Comparison of ENCODE assay signal across 17 mouse cellular contexts in genomic region chr3:53413959-53414358, GRCm38 (mm10). TPM values are rescaled to one million over a fixed set of nuclear protein-coding genes. Genes with fewer than 3 reads are reported as not detected.
A peak's percentile ranks its signal among the peaks of the same experiment; 100 is the strongest.
DNase-seq lines count a peak whose midpoint lies in the region; ATAC-seq and TF ChIP-seq lines count a peak whose summit lies in the region.
"Had no signal": no experiment of that assay in that cellular context is flagged by ENCODE, and none has a peak within 500 bp of the region (broad histone marks: within the 10 kb centered on the region; RNA-seq: fewer than 3 reads in every experiment).

No protein-coding gene starts in this region.

- DNase-seq in heart, postnatal 0 days (ENCODE audit: low spot score): peak; percentile 15
- DNase-seq in heart, adult 9 months (ENCODE audit: low spot score in 2 of 2): no peak
- DNase-seq in liver, adult 2 months (ENCODE audit: extremely low read depth, low read depth, low spot score): peak; percentile 15
- DNase-seq in adipocyte (ENCODE audit: low spot score): peak; percentile 40
- DNase-seq in lung, postnatal 14 days: peak; percentile 6
- no peak for DNase-seq in cerebellum, postnatal 36 days
- DNase-seq in urinary bladder, adult 2 months (ENCODE audit: low spot score): no peak
- DNase-seq: adrenal gland, adult 8-10 months; cerebellum, adult 9-11 months; gastrocnemius, postnatal 25 days; right cerebral cortex, postnatal 25 days had no signal

- H3K36me3 ChIP-seq in heart, postnatal 0 days (replicated peaks; ENCODE audit: control insufficient read depth, insufficient read depth, low read length): no peaks in the 10 kb centered on the region
- H3K36me3 ChIP-seq in liver, adult 2 months (ENCODE audit: control insufficient read depth, insufficient read depth, low read length): no peaks in the 10 kb centered on the region
- no peaks in the 10 kb centered on the region for H3K36me3 ChIP-seq in liver, embryonic 12.5 days
- H3K36me3 ChIP-seq: neural tube, embryonic 12.5 days had no signal

- TF ChIP-seq POLR2A in liver, adult 2 months (IDR thresholded peaks at IDR 0.05; ENCODE audit: extremely low read depth, insufficient read depth, low read length): no peak

- no peaks in the 10 kb centered on the region for H3K9me3 ChIP-seq in heart, postnatal 0 days (replicated peaks; ENCODE audit: control insufficient read depth, low read length)
- H3K9me3 ChIP-seq in liver, embryonic 12.5 days (replicated peaks): no peaks in the 10 kb centered on the region
- H3K9me3 ChIP-seq: neural tube, embryonic 12.5 days had no signal

- H3K79me2 ChIP-seq in liver, adult 2 months (ENCODE audit: control insufficient read depth, insufficient read depth, low read length): no peaks in the 10 kb centered on the region

- ATAC-seq in heart, postnatal 0 days (ENCODE audit: insufficient read depth, low read depth): no peak; the same call in 1 of the 2 replicates
- ATAC-seq in liver, embryonic 12.5 days: no peak
- ATAC-seq: forebrain, embryonic 16.5 days; inflammation-experienced regulatory T-cells, adult 6 months had no signal

- H3K4me3 ChIP-seq in heart, postnatal 0 days (ENCODE audit: low read depth, low read length): no peak overlapping the region
- H3K4me3 ChIP-seq in liver, adult 2 months (ENCODE audit: insufficient read depth, low read depth, low read length): no peak overlapping the region
- H3K4me3 ChIP-seq in liver, embryonic 12.5 days: no peak overlapping the region
- H3K4me3 ChIP-seq: erythroblast, embryonic 14.5 days; neural tube, embryonic 12.5 days had no signal

- no peak overlapping the region for H3K9ac ChIP-seq in heart, postnatal 0 days (replicated peaks; ENCODE audit: low read depth, low read length)
- H3K9ac ChIP-seq in liver, adult 2 months (ENCODE audit: low read depth, low read length): no peak overlapping the region
- H3K9ac ChIP-seq in liver, embryonic 12.5 days: no peak overlapping the region
- H3K9ac ChIP-seq: liver, embryonic 14.5 days; neural tube, embryonic 12.5 days had no signal

- no peak for TF ChIP-seq EP300 in heart, postnatal 0 days (IDR thresholded peaks at IDR 0.05; ENCODE audit: low read depth)

- H3K4me2 ChIP-seq in heart, postnatal 0 days (ENCODE audit: low read depth, low read length): no peak overlapping the region
- no peak overlapping the region for H3K4me2 ChIP-seq in liver, embryonic 12.5 days
- H3K4me2 ChIP-seq: neural tube, embryonic 12.5 days had no signal

- no peak overlapping the region for H3K27ac ChIP-seq in heart, postnatal 0 days (ENCODE audit: low read depth)
- no peak overlapping the region for H3K27ac ChIP-seq in liver, adult 2 months (replicated peaks; ENCODE audit: insufficient read depth, low read depth, low read length)
- H3K27ac ChIP-seq in liver, embryonic 12.5 days: no peak overlapping the region
- H3K27ac ChIP-seq: liver, embryonic 14.5 days; neural tube, embryonic 12.5 days had no signal

- peaks cover 11% of the 10 kb centered on the region for H3K4me1 ChIP-seq in heart, postnatal 0 days (ENCODE audit: control insufficient read depth, insufficient read depth)
- no peaks in the 10 kb centered on the region for H3K4me1 ChIP-seq in liver, adult 2 months (ENCODE audit: control insufficient read depth, insufficient read depth, low read length)
- no peaks in the 10 kb centered on the region for H3K4me1 ChIP-seq in liver, embryonic 12.5 days

- 22% methylated on average over 3 of the region's 3 CpGs for WGBS in heart, postnatal 0 days
- WGBS in liver, adult 2 months: 29% methylated on average over 3 of the region's 3 CpGs
- 52% methylated on average over 3 of the region's 3 CpGs for WGBS in liver, embryonic 12.5 days (ENCODE audit: insufficient replicate concordance)

- no peak for TF ChIP-seq CTCF in heart, postnatal 0 days (IDR thresholded peaks at IDR 0.05; ENCODE audit: low read depth)
- no peak for TF ChIP-seq CTCF in liver, adult 2 months (IDR thresholded peaks at IDR 0.05; ENCODE audit: low read depth, low read length)

- H3K27me3 ChIP-seq in heart, postnatal 0 days (ENCODE audit: control insufficient read depth, insufficient read depth, low read length): no peaks in the 10 kb centered on the region
- no peaks in the 10 kb centered on the region; the same call in 1 of the 2 replicates for H3K27me3 ChIP-seq in liver, adult 2 months (ENCODE audit: control insufficient read depth, insufficient read depth, low read length)
- H3K27me3 ChIP-seq in liver, embryonic 12.5 days (replicated peaks): no peaks in the 10 kb centered on the region
- H3K27me3 ChIP-seq: neural tube, embryonic 12.5 days had no signal

RNA-seq across cellular contexts. Expression of gene Nhlrc3, which starts 49.2 kb away (rescaled TPM):
- 4.9 and 5.1 TPM in 2 replicates for total RNA-seq in heart, postnatal 0 days (2014; rRNA removed; ENCODE audit: low replicate concordance)
- polyA plus RNA-seq in heart, postnatal 0 days (2015; fragmentation: Nextera tagmentation; extraction: Ambion mirVana): 4.0 and 4.2 TPM in 2 replicates
- total RNA-seq in liver, adult 2 months (2014; rRNA removed): 8.0 and 9.0 TPM in 2 replicates
- polyA plus RNA-seq in liver, adult 2 months (2012; rRNA removed): 5.9 and 6.6 TPM in 2 replicates
- 5.9 TPM in 2 replicates for polyA plus RNA-seq in liver, embryonic 12.5 days (2016; fragmentation: Nextera tagmentation; extraction: Ambion mirVana)
- polyA plus RNA-seq in urinary bladder, adult 2 months (2012; rRNA removed): 9.4 and 11.5 TPM in 2 replicates

RNA-seq across cellular contexts. Expression of gene Proser1, which starts 49.5 kb away (rescaled TPM):
- total RNA-seq in heart, postnatal 0 days (2014; rRNA removed; ENCODE audit: low replicate concordance): 2.4 and 4.3 TPM in 2 replicates
- 8.2 and 8.6 TPM in 2 replicates for polyA plus RNA-seq in heart, postnatal 0 days (2015; fragmentation: Nextera tagmentation; extraction: Ambion mirVana)
- total RNA-seq in liver, adult 2 months (2014; rRNA removed): 2.4 and 2.6 TPM in 2 replicates
- 7.6 and 8.6 TPM in 2 replicates for polyA plus RNA-seq in liver, adult 2 months (2012; rRNA removed)
- polyA plus RNA-seq in liver, embryonic 12.5 days (2016; fragmentation: Nextera tagmentation; extraction: Ambion mirVana): 7.7 and 8.8 TPM in 2 replicates
- 4.7 and 10.3 TPM in 2 replicates for polyA plus RNA-seq in urinary bladder, adult 2 months (2012; rRNA removed)

Comparison
In these comparisons a context has a peak if more than half of its experiments do, and no peak if none do; other contexts are left out.
1. DNase-seq: peak in heart, postnatal 0 days (single experiment), liver, adult 2 months (single experiment), adipocyte (single experiment) and lung, postnatal 14 days (single experiment); none in heart, adult 9 months (0 of 2), cerebellum, postnatal 36 days (0 of 2) and urinary bladder, adult 2 months (single experiment).